Mouse (Mus musculus) forebrain, embryonic 13.5 days (tissue): ENCODE data around the gene Usp26. TPM values are rescaled to one million over a fixed set of nuclear protein-coding genes. Genes with fewer than 3 reads are reported as not detected.

Source experiments
- ATAC-seq: fragments of 200-750 bp; cut with Nextera tagmentation; 2 replicates; pipeline ENCODE4 v1.8.0; 2017
- H3K27ac ChIP-seq: fragments of 300-500 bp; sonication (generic); 2 replicates; pipeline ENCODE4 v1.5.1; 2015; ENCODE audit warnings: inconsistent platforms, mild to moderate bottlenecking, moderate library complexity
- H3K27me3 ChIP-seq: fragments of 300-500 bp; sonication (generic); 2 replicates; pipeline ENCODE4 v1.6.1; 2015; ENCODE audit warnings: mild to moderate bottlenecking, inconsistent platforms
- H3K36me3 ChIP-seq: fragments of 300-500 bp; sonication (generic); 2 replicates; pipeline ENCODE4 v1.6.1; 2015; ENCODE audit warnings: mild to moderate bottlenecking, inconsistent platforms; ENCODE audit not compliant: poor library complexity, severe bottlenecking
- H3K4me1 ChIP-seq: fragments of 300-500 bp; sonication (generic); 2 replicates; pipeline ENCODE4 v1.6.1; 2015; ENCODE audit warnings: inconsistent platforms
- H3K4me2 ChIP-seq: fragments of 300-500 bp; sonication (generic); 2 replicates; pipeline ENCODE4 v1.6.1; 2015; ENCODE audit warnings: inconsistent platforms, mild to moderate bottlenecking, moderate library complexity
- H3K4me3 ChIP-seq: fragments of 300-500 bp; sonication (generic); 2 replicates; pipeline ENCODE4 v1.5.1; 2015; ENCODE audit warnings: mild to moderate bottlenecking, inconsistent platforms
- H3K9ac ChIP-seq: fragments of 300-500 bp; sonication (generic); 2 replicates; pipeline ENCODE4 v1.6.1; 2015; ENCODE audit warnings: mild to moderate bottlenecking, inconsistent platforms
- H3K9me3 ChIP-seq: fragments of 300-500 bp; sonication (generic); replicated peaks from 2 replicates; pipeline ENCODE4 v1.6.1; 2016; ENCODE audit warnings: inconsistent platforms
- WGBS: fragments of 180-500 bp; shearing (Covaris S2); methylation state at CpG from one replicate; pipeline ENCODE4 v1.1.7; 2015; 5-methylcytosine and 5-hydroxymethylcytosine counted together
- polyA plus RNA-seq: library from polyadenylated mRNA; unstranded; fragments of >200 nt; fragmentation: Nextera tagmentation; extraction: Ambion mirVana; gene quantifications from 2 replicates; pipeline ENCODE4 v1.2.1, GENCODE M21; 2015

Usp26 gene
- polyA plus RNA-seq, result not detected in 2 replicates

DNA sequence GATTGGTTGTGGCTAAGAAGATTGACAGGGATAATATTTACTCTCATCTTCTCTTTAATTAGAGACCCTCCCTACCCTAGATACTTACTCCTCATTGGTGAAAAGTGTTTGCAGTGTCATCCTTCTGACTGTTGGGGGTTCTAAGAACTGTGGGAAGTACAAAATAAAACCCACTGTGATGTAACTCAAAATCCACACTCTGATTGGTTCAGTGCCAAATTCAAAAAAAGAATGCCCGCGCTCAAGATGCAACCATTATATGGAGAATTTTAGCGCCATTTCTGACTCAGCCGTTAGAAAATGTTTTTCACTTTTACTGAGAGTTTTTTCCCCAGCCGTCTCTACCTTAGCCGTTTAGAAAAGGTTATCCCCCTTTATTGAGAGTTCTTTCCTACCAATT, at the start of gene Usp26:
Gene Usp26 (minus strand): TSS at position 101 of the 400 bp plus-strand sequence.
- 92% methylated on average over 6 of the region's 6 CpGs for WGBS
- H3K27ac ChIP-seq, result no peak within 1 kb of the TSS
- H3K4me1 ChIP-seq, result no peaks in the 10 kb centered on the region
- no peak within 1 kb of the TSS for H3K4me3 ChIP-seq
- H3K36me3 ChIP-seq, result no peaks in the 10 kb centered on the region
- no peak for ATAC-seq
- H3K4me2 ChIP-seq, result no peak within 1 kb of the TSS
- no peaks in the 10 kb centered on the region for H3K9me3 ChIP-seq
- no peak within 1 kb of the TSS for H3K9ac ChIP-seq
- no peaks in the 10 kb centered on the region for H3K27me3 ChIP-seq

DNA sequence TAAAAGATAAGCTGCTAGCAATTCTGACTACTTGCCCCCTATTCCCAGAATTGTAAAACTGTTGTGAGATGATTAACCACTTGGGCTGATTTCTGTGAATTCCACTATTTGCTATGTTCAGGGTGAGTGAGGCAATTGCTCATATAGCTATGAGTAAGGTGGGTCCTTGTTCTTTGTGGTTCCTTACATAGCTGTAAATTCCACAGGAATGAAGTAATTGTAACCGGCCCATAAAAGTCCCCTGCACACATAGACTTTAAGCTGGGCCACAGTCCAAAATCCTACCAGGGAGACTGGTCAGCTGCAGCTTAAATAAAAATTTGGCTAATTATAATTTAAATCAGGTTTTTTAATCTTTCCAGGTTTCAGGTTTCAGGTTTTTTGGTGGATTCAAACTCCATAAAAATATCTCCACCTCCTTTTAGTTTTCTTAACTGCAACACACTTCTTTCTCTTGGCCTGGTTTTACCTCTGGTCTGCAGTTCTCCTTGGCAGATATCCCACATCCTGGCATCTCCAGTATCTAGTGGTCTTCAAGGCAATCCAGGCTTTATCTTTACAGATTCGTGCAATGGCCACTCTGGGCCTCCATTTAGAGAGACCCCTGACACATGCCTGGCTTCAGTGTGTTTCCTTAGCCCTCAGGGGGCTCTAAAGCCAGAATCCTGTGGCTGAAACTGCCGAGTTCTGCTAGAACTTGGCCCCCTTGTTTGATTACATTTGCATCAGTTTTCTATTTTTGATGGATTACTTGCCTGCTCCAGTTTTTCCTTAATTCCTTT, 13.6 kb upstream of the Usp26 start:
- Histone ChIP-seq H3K4me2 (no peak overlapping the region), H3K36me3 (no peaks in the 10 kb centered on the region), H3K27ac (no peak overlapping the region), H3K9me3 (no peaks in the 10 kb centered on the region), H3K9ac (no peak overlapping the region), H3K4me3 (no peak overlapping the region), H3K27me3 (no peaks in the 10 kb centered on the region), H3K4me1 (no peaks in the 10 kb centered on the region)
- no peak for ATAC-seq
- WGBS, result 50% methylated on average over 3 of the region's 3 CpGs

DNA sequence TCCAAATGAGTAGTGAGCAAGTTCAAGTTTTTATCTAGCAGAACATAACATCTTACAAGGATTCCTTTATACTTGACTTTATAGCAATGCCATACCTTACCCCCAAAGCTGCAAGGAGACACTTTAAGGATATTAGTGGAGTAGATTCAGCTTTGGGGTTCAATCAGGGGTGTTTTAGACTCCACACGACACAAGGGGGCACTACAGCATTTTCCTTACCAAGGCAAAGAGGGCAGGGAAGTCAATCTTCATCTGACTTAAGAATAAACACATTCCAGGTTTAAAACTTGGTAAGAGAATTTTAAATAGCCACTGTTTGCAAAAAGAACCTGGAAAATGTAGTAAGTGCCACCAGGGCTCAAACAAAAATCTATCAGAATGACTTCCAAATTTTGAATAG, 33.6 kb downstream of the Usp26 start:
- Histone ChIP-seq H3K4me2 (no peak overlapping the region), H3K9ac (no peak overlapping the region), H3K4me1 (no peaks in the 10 kb centered on the region), H3K27me3 (no peaks in the 10 kb centered on the region), H3K4me3 (no peak overlapping the region), H3K36me3 (no peaks in the 10 kb centered on the region), H3K9me3 (no peaks in the 10 kb centered on the region), H3K27ac (no peak overlapping the region)
- no peak for ATAC-seq
- 6% methylated on average over 1 of the region's 1 CpGs for WGBS

DNA sequence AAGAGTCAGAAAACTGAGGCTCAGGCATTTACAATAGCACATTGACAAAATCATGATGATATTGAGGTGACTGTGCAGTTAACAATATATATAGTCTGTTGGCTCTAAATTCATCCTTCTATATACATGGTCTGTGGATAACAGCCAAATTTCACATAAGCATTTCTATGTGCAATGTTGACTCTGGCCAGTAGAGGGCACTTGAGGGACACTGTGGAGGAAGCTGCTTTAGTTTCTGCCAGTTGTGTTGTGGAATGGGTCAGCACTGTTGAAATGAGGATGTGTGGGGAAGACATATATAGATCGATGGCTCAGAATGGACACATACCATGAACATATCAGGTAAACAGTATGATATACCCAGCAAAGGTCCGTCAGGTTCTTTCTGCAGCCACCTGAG, 64.6 kb downstream of the Usp26 start:
- Histone ChIP-seq H3K4me1 (no peaks in the 10 kb centered on the region), H3K27ac (no peak overlapping the region), H3K9me3 (no peaks in the 10 kb centered on the region), H3K4me3 (no peak overlapping the region), H3K9ac (no peak overlapping the region), H3K4me2 (no peak overlapping the region), H3K27me3 (no peaks in the 10 kb centered on the region), H3K36me3 (no peaks in the 10 kb centered on the region)
- no peak for ATAC-seq
- 61% methylated on average over 2 of the region's 2 CpGs for WGBS

DNA sequence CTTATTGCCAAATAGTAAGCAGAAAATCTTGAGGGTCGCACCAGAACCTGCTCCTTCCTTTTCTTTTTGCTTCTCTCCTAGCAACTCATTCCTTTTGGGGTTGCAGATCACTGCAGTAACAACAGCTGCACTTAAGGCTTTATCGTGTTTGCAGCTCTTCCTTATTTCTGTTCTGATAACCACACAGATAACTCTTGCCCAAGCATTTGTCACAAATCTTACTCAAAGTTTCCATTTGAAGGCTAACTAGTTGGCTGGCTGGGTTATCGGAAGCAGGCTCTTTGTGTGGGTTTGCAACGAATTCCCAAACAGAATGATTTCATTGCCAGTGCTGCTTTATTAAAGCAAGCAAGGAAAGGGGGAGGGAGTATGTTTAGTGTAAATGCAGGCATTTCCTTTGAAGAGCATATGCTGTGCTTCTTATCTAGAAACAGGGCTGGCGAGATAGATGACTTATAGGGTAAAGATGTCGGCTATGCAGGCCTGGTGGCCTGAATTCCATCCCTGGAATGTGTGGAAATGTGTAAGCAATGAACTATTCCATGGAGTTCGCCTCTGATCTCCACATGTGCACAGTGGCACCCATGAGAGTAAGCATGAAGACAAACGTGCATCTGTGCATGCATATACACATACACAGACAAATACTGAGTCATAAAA, 86.8 kb downstream of the Usp26 start:
- no peak for ATAC-seq
- Histone ChIP-seq H3K4me3 (no peak overlapping the region), H3K27me3 (no peaks in the 10 kb centered on the region), H3K4me2 (no peak overlapping the region), H3K4me1 (no peaks in the 10 kb centered on the region), H3K9me3 (no peaks in the 10 kb centered on the region), H3K36me3 (no peaks in the 10 kb centered on the region), H3K9ac (no peak overlapping the region), H3K27ac (no peak overlapping the region)
- WGBS, result 76% methylated on average over 8 of the region's 8 CpGs

DNA sequence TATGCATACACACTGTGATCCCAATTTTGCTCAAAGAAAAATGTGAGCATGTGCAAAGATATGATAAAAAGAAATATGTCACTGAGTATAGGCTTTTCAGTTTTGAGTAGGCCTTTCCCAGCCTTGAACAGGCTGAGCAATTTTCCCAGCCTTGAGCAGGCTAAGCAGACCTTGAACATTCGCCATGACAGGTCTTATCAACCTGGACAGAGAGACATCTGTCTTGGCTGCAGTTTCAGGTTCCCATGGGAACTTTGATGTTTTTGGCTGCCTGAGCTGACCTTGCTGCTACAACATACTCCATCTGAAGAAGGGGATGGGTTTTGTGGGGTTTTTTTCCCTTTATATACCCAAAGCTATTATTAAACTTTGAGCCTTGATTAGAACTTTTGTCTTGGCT, 88.0 kb downstream of the Usp26 start:
- no peaks in the 10 kb centered on the region for H3K36me3 ChIP-seq
- H3K27me3 ChIP-seq, result no peaks in the 10 kb centered on the region
- no peaks in the 10 kb centered on the region for H3K4me1 ChIP-seq
- WGBS, result 68% methylated on average over 1 of the region's 1 CpGs
- H3K9me3 ChIP-seq, result no peaks in the 10 kb centered on the region
- H3K4me3 ChIP-seq, result no peak overlapping the region
- no peak for ATAC-seq
- no peak overlapping the region for H3K9ac ChIP-seq
- H3K4me2 ChIP-seq, result no peak overlapping the region
- no peak overlapping the region for H3K27ac ChIP-seq

Other genes starting within 250 kb of the Usp26 start
- gene Hs6st2, start 119.4 kb downstream of the Usp26 start, polyA plus RNA-seq, result 25.9 and 31.1 TPM in 2 replicates
- gene 1700080O16Rik, start 171.5 kb upstream of the Usp26 start, polyA plus RNA-seq, result not detected in 2 replicates